In the genomic region with DNA sequence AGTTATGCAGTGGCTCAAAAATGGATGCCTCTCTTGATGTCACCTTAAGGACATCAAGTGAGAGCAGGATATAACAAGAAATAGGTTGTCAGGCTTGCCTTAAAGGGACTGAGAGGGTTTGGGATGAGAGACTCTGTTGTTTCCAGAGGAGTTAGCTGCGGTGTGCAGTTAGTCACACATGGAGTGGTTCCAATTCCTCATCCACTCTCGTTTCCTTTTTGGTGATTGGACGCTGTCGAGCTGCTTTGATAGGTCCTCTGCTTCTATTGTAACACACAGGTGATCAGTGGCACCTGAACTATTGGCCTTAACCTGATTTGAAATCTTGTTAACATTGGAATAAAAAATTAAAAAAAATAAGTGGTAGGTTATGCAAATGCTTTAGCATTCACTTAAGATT, we compare ENCODE assay signal across 20 mouse cellular contexts. TPM values are rescaled to one million over a fixed set of nuclear protein-coding genes. Genes with fewer than 3 reads are reported as not detected.
"Had no signal": no experiment of that assay in that cellular context is flagged by ENCODE, and none has a peak within 500 bp of the region (broad histone marks: within the 10 kb centered on the region; RNA-seq: fewer than 3 reads in every experiment).

No protein-coding gene starts in this region.

- H3K36me3 ChIP-seq: stomach, embryonic 15.5 days had no signal

- H3K4me2 ChIP-seq: liver, embryonic 13.5 days; lung, embryonic 14.5 days; midbrain, embryonic 11.5 days; stomach, embryonic 15.5 days had no signal

- H3K4me1 ChIP-seq: stomach, embryonic 15.5 days had no signal

- H3K4me3 ChIP-seq: layer of hippocampus, adult 2 months; liver, embryonic 13.5 days; stomach, embryonic 15.5 days had no signal

- H3K9me3 ChIP-seq: liver, embryonic 13.5 days; stomach, embryonic 15.5 days had no signal

- H3K27me3 ChIP-seq: liver, embryonic 13.5 days; stomach, embryonic 15.5 days had no signal

- H3K27ac ChIP-seq: layer of hippocampus, adult 2 months; liver, embryonic 13.5 days; stomach, embryonic 15.5 days had no signal

- H3K9ac ChIP-seq: liver, embryonic 13.5 days; lung, embryonic 14.5 days; stomach, embryonic 15.5 days had no signal

- ATAC-seq: intestine, postnatal 0 days; lung, postnatal 0 days had no signal

- DNase-seq: kidney, adult 2 months; kidney, postnatal 10 days; kidney, postnatal 4 days; layer of hippocampus, adult 9-11 months; liver, embryonic 13.5 days; lung, embryonic 14.5 days; midbrain, embryonic 14.5 days; right cerebral cortex, postnatal 14 days; right cerebral cortex, postnatal 4 days; thymus, postnatal 36 days had no signal

RNA-seq across cellular contexts. Expression of gene Gpr18, which starts 7.2 kb away (rescaled TPM):
- total RNA-seq: layer of hippocampus, adult 2 months; layer of hippocampus, postnatal 25 days; left cerebral cortex, adult 18-20 months; left cerebral cortex, postnatal 25 days; midbrain, postnatal 0 days had no signal
- polyA plus RNA-seq: limb, embryonic 14.5 days; liver, embryonic 13.5 days; midbrain, embryonic 14.5 days had no signal
